ENCODE assay signal across 10 mouse cellular contexts in the genomic region with DNA sequence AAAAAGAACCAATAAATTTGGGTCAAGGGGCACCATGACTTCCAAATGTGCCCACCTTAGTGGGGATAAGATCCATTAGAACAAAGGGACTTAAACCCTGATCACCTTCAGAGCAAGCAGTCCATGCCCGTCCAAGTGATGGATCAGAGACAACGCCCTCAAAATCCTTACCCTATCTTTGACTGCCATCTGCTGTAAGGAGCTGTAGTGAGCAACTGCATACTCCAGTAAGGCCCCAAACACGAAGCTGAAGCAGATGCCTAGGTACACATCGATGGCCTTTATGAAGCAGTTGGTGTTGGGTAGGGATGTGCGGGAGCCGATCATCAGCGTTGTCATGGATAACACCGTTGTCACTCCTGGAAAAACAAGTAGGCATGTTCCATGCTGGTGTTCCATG. TPM values are rescaled to one million over a fixed set of nuclear protein-coding genes. Genes with fewer than 3 reads are reported as not detected.
DNase-seq lines count a peak whose midpoint lies in the region; ATAC-seq and TF ChIP-seq lines count a peak whose summit lies in the region.
"Had no signal": no experiment of that assay in that cellular context is flagged by ENCODE, and none has a peak within 500 bp of the region (broad histone marks: within the 10 kb centered on the region; RNA-seq: fewer than 3 reads in every experiment).

No protein-coding gene starts in this region.

- no peaks in the 10 kb centered on the region for H3K27me3 ChIP-seq in kidney, embryonic 16.5 days (ENCODE audit: insufficient read depth, low read length)
- H3K27me3 ChIP-seq in thymus, adult 2 months (ENCODE audit: control insufficient read depth, insufficient read depth, low read length), result no peaks in the 10 kb centered on the region
- no peaks in the 10 kb centered on the region for H3K27me3 ChIP-seq in heart, embryonic 11.5 days (ENCODE audit: control insufficient read depth, insufficient read depth, low read length)
- H3K27me3 ChIP-seq: heart, embryonic 15.5 days; neural tube, embryonic 12.5 days had no signal

- H3K4me1 ChIP-seq in kidney, embryonic 16.5 days (ENCODE audit: insufficient read depth, low read length), result 0 out of 2 replicates have a peak, but pooled peaks cover 3% of the 10 kb centered on the region
- no peaks in the 10 kb centered on the region for H3K4me1 ChIP-seq in thymus, adult 2 months (replicated peaks; ENCODE audit: control insufficient read depth, insufficient read depth, low read length)
- H3K4me1 ChIP-seq in heart, embryonic 11.5 days (ENCODE audit: control insufficient read depth, insufficient read depth, low read length), result no peaks in the 10 kb centered on the region
- H3K4me1 ChIP-seq: neural tube, embryonic 12.5 days had no signal

- peak; percentile 9 for DNase-seq in adrenal gland, postnatal 14 days
- DNase-seq in adrenal gland, adult 8-10 months, result no peak
- DNase-seq in kidney, postnatal 14 days, result peak; percentile 3
- DNase-seq in A20 (ENCODE audit: low read depth, low spot score), result peak; percentile 40
- DNase-seq in cerebellum, adult 9-11 months, result peak; percentile 25
- no peak for DNase-seq in thymus, adult 2 months

- no peak overlapping the region for H3K9ac ChIP-seq in kidney, embryonic 16.5 days (replicated peaks; ENCODE audit: low read length)
- no peak overlapping the region for H3K9ac ChIP-seq in heart, embryonic 11.5 days (ENCODE audit: low read depth, low read length)
- H3K9ac ChIP-seq: heart, embryonic 15.5 days; neural tube, embryonic 12.5 days had no signal

- ATAC-seq in kidney, embryonic 16.5 days (ENCODE audit: low FRiP score, low TSS enrichment), result no peak
- no peak for ATAC-seq in heart, embryonic 11.5 days (replicated peaks; ENCODE audit: insufficient number of reproducible peaks, low FRiP score, low TSS enrichment)

- H3K4me3 ChIP-seq in kidney, embryonic 16.5 days (ENCODE audit: low read length), result no peak overlapping the region
- H3K4me3 ChIP-seq in thymus, adult 2 months (ENCODE audit: control insufficient read depth, insufficient read depth, low read length), result no peak overlapping the region
- no peak overlapping the region for H3K4me3 ChIP-seq in heart, embryonic 11.5 days (ENCODE audit: low read depth, low read length)
- H3K4me3 ChIP-seq: heart, embryonic 15.5 days; neural tube, embryonic 12.5 days had no signal

- H3K9me3 ChIP-seq in kidney, embryonic 16.5 days (ENCODE audit: low read length), result no peaks in the 10 kb centered on the region
- H3K9me3 ChIP-seq in heart, embryonic 11.5 days (replicated peaks; ENCODE audit: control insufficient read depth, low read length), result no peaks in the 10 kb centered on the region
- H3K9me3 ChIP-seq: heart, embryonic 15.5 days; neural tube, embryonic 12.5 days had no signal

- H3K27ac ChIP-seq in kidney, embryonic 16.5 days (ENCODE audit: low read length), result no peak overlapping the region
- no peak overlapping the region for H3K27ac ChIP-seq in thymus, adult 2 months (ENCODE audit: control insufficient read depth, insufficient read depth, low read length)
- H3K27ac ChIP-seq in heart, embryonic 11.5 days (ENCODE audit: low read depth, low read length), result no peak overlapping the region
- H3K27ac ChIP-seq: heart, embryonic 15.5 days; neural tube, embryonic 12.5 days had no signal

- TF ChIP-seq POLR2A in thymus, adult 2 months (IDR thresholded peaks at IDR 0.05; ENCODE audit: control insufficient read depth, extremely low read depth, insufficient read depth, low read length, poor library complexity), result no peak

- 80% methylated on average over 8 of the region's 8 CpGs for WGBS in kidney, embryonic 16.5 days
- WGBS in thymus, adult 2 months, result 81% methylated on average over 8 of the region's 8 CpGs
- WGBS in heart, embryonic 11.5 days (ENCODE audit: insufficient replicate concordance), result 82% methylated on average over 8 of the region's 8 CpGs

- TF ChIP-seq CTCF in thymus, adult 2 months (IDR thresholded peaks at IDR 0.05; ENCODE audit: borderline replicate concordance, control insufficient read depth, extremely low read depth, insufficient read depth, low read length, poor library complexity), result no peak

- no peaks in the 10 kb centered on the region for H3K36me3 ChIP-seq in kidney, embryonic 16.5 days (ENCODE audit: insufficient read depth, low read length)
- no peaks in the 10 kb centered on the region for H3K36me3 ChIP-seq in thymus, adult 2 months (ENCODE audit: control insufficient read depth, insufficient read depth, low read length)
- no peaks in the 10 kb centered on the region for H3K36me3 ChIP-seq in heart, embryonic 11.5 days (ENCODE audit: control insufficient read depth, insufficient read depth, low read length)
- H3K36me3 ChIP-seq: heart, embryonic 15.5 days; neural tube, embryonic 12.5 days had no signal

- H3K4me2 ChIP-seq in kidney, embryonic 16.5 days (replicated peaks; ENCODE audit: low read depth, low read length), result no peak overlapping the region
- no peak overlapping the region for H3K4me2 ChIP-seq in heart, embryonic 11.5 days
- H3K4me2 ChIP-seq: heart, embryonic 15.5 days; neural tube, embryonic 12.5 days had no signal

RNA-seq across cellular contexts. Expression of a gene that starts 24.6 kb away (rescaled TPM):
- not detected in 2 replicates for total RNA-seq in adrenal gland, postnatal 14 days (2021)
- not detected for total RNA-seq in adrenal gland, adult 8-10 months (2022)
- 0.92 and 1.3 TPM in 2 replicates for polyA plus RNA-seq in kidney, embryonic 16.5 days (2015; fragmentation: Nextera tagmentation; extraction: Ambion mirVana)
- 1.1 and 1.6 TPM in 2 replicates for polyA plus RNA-seq in thymus, adult 2 months (2012; rRNA removed)
- polyA plus RNA-seq in heart, embryonic 11.5 days (2014; fragmentation: Nextera tagmentation; extraction: Ambion mirVana), result 0.34 and 0.52 TPM in 2 replicates

RNA-seq across cellular contexts. Expression of a gene that starts 40.6 kb away (rescaled TPM):
- total RNA-seq in adrenal gland, postnatal 14 days (2021), result 3.3 and 3.9 TPM in 2 replicates
- total RNA-seq in adrenal gland, adult 8-10 months (2022), result 1 to 10 TPM; 2.7 to 9.9 (median 6.0) TPM
- polyA plus RNA-seq in kidney, embryonic 16.5 days (2015; fragmentation: Nextera tagmentation; extraction: Ambion mirVana), result 4.7 and 6.6 TPM in 2 replicates
- 0.14 and 0.30 TPM in 2 replicates for polyA plus RNA-seq in thymus, adult 2 months (2012; rRNA removed)
- polyA plus RNA-seq in heart, embryonic 11.5 days (2014; fragmentation: Nextera tagmentation; extraction: Ambion mirVana), result 7.5 and 9.2 TPM in 2 replicates

RNA-seq across cellular contexts. Expression of a gene that starts 45.0 kb away (rescaled TPM):
- total RNA-seq in adrenal gland, postnatal 14 days (2021), result not detected in 2 replicates
- not detected for total RNA-seq in adrenal gland, adult 8-10 months (2022)
- not detected in 2 replicates for polyA plus RNA-seq in kidney, embryonic 16.5 days (2015; fragmentation: Nextera tagmentation; extraction: Ambion mirVana)
- polyA plus RNA-seq in thymus, adult 2 months (2012; rRNA removed), result 0.09 TPM in 1 of 2 replicates, not detected in the other
- polyA plus RNA-seq in heart, embryonic 11.5 days (2014; fragmentation: Nextera tagmentation; extraction: Ambion mirVana), result not detected in 2 replicates
- polyA plus RNA-seq: heart, embryonic 15.5 days had no signal

Comparison
In these comparisons a context has a peak if more than half of its experiments do, and no peak if none do; other contexts are left out.
1. DNase-seq: peak in adrenal gland, postnatal 14 days (single experiment), kidney, postnatal 14 days (single experiment), A20 (single experiment) and cerebellum, adult 9-11 months (single experiment); none in adrenal gland, adult 8-10 months (single experiment) and thymus, adult 2 months (single experiment).